Mouse (Mus musculus): ENCODE measurements at regions not wholly inside any gene's neighbourhood (a gene's known extent, or its start where the extent isn't known, plus 50 kb on each side); places are given as distances from the start of the nearest gene placed in this dataset.

DNA sequence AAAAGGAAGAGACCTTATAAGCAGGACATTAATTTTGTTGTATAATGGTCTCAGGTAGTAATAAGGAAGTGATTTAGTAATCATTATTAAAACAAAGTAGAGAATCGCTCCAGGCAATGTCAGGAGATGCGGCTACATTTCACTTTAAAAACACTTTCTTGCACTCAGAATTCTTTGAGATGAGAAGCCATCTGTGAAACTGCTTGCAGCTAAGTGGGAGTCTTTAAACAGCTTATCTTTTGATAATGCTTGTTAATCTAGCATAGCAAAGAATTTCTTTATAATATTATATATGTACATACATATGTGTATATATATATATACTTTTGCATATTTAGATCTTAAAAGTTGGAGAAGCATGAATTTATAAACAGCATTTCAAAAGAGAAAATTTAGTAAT lies 133.1 kb upstream of the Klf6 start:
- no peak for TF ChIP-seq CTCF (IDR thresholded peaks at IDR 0.05; ENCODE audit: low read depth)
- no peak for TF ChIP-seq EP300 (optimal IDR thresholded peaks at IDR 0.05)

Measured in stomach, postnatal 0 days (tissue).